Mouse (Mus musculus) T-helper 2 cell (primary cell): ENCODE measurements around the gene Esrrg.

Source experiments
- in situ Hi-C: fragments of 300-600 bp; cut with MboI, MseI; formaldehyde crosslinking; loops from one replicate; pipeline ENCODE4 v1.15.1; 2025; ENCODE audit warnings: high pct_unique_total_duplicates

The Esrrg gene

DNA sequence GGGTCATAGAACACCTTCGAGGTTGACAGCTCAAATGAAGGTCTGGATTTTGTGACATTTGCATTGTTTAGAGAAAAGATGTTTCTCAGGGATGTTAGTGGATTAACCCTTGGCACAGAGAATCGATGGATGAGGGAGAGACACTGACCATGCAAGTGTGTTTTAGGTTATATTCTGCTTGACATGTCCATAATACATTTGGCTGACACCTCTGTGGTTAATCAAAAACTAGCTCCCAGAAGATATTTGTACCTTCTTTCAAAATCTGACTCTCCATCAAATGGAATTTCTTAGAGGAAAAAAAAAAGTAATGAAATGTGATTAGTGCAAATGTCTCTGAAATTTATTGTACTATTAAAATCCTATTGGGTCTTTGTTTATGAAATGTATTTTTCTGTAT lies 158.8 kb downstream of the Esrrg start:
- in situ Hi-C loops, result no loop called here

DNA sequence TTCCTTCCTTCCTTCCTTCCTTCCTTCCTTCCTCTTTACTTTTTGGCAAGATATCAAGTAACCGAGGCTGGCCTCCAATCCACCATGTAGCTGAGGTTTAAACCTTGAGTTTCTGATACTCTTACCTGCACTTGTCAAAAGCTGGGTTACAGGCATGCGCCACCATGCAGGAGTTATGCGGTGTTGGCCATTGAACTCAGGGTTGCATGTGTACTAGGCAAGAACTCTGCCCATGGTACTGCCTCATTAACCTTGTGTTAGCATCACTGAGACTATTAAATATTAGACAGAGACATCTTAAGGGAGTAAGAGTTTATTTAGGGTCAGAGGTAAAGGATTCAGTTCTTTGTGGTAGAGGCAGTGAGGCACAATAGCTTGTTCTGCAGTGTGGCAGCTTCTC lies 161.6 kb downstream of the Esrrg start:
- in situ Hi-C loops, result no loop called here

DNA sequence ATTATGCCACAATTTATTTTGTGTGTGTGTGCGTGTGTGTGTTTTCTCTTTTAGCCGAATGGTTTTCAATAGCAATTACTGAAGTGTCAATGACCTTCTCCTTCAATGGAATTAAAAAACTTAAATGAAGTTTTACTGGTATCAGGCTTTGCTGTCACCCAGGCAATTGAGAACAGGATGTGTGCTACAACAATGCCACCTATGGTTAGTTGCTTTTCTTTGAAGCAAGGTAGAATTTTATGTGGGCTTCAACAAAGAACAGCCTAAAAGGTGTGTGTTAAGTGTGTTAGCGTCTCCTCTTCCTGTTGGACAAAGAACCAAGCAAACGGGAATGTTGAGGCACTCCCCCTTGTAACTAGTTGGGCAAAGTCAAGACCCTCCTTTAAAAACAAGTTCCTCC lies 162.5 kb downstream of the Esrrg start:
- in situ Hi-C loops, result no loop called here

DNA sequence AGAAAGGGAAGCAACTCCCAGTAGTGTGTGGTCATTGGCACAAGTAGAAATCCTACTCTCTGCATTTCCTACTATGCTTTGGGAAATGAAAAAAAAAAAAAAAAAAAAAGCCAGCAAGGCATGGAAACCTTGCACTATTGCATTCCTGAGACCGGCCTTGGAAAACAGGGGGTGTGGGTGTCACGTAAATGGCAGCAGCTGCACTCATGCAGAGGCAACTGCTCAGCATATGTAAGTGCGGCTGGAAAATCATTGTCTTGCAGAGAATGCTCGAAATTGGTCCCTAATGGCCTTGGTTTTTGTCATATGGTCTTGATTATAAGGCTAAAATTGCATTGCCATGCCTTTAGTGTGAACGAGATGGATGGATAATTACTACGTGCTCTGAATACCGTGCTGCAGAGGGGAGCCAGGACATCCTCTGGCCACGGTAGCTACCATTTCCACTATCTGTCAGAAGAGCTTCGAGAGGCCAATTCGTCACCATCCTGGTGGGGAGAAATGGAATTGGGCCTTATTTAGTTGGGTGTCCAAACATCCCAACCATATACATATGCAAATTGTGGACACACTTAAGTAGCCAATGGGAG lies 171.1 kb downstream of the Esrrg start:
- in situ Hi-C loops, result no loop called here

DNA sequence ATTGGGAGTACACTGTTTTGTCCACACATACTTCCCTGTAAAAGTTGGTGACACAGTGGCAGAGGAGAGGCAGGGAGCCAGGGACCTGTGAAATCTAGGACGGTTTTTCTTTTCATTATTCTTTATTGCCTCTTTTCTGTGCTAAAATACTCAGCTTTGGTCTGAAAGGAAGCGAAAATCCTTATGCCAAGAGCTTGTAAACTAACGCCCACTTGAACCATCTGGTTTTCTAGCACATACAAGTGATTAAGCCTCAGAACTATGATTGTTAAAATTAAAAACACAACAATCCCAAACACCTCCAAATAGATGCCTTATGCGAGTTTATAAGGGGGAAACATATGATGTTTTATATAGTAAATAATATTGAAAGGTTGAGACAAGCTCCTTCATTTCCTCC lies 176.6 kb downstream of the Esrrg start:
- in situ Hi-C loops, result no loop called here

DNA sequence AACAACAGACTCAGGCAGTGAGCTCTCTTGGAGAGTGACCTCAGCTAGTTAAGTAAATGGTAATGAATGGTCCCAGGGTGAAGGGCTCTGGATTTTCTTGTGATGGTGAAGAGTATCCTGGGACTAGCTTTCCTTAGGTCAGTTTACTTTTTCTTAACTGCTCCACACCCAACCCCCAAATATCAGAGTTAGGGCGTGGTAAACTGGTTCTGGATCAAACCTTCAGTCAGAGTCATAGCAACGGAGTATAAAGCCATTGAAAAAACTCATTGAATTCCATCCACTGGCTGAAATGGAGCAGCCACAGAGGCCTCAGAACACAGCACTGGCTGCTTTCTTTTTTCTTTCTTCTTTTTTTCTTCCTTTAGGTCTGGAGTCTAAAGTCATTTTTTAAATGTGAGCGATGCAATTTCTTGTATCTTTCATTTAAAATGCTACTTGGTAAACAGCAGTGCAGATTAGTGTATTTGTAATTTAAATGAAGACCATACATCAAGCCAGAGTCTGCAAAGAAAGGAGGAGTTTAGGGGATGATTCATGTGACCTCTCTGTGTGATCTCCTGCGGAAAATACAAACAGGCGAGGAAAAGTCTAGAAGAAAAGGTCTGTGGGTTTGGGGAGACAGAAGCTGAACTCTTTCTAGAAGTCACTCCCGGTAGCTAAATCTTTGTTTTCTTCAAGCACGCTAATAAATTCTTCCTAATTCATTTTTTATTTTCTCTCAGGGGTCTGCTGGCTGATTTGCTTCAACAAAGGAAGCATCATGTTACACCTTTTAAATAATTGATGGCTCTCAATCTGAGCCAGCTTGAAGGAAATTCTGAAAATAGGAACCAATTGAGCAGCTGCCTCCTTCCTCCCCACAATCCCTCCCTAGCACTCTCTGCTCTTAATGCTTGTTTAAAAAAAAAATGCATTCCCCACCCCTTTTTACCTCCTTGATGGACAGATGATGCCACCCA lies 178.7 kb downstream of the Esrrg start:
- in situ Hi-C loops, result no loop called here

DNA sequence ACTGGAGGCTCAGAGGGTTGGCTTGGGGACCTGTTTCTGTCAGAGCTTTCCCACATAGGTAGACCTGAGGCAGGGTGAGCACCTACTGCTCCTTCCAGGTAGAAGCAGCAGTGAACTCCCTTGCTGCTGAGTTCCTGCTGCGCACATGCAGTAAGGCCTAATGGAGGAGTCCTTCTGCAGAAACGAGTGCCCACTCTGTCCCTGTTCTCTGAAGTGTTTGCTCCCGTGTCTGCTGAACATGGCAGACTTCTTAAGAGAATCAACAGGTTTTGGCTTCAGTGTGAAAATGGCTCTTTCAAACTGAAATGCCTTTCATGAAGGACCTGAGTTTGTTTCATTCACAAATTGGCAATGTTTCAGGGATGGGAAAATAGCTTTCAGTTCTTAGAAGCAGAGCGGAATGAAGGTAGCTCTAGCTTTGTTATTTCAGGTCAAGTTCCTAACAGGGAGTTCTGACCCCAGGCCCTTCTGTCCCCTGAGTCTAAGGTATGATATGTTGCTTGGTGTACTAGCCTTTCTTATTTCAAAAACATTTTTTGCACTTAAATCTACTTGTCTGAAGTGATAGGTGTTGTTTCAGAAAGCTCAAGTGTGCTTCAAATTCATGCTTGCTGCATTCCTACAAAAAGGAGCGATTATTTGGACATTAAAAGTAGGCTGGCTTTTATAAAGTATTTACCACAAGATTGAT lies 185.8 kb downstream of the Esrrg start:
- in situ Hi-C loops, result no loop called here

DNA sequence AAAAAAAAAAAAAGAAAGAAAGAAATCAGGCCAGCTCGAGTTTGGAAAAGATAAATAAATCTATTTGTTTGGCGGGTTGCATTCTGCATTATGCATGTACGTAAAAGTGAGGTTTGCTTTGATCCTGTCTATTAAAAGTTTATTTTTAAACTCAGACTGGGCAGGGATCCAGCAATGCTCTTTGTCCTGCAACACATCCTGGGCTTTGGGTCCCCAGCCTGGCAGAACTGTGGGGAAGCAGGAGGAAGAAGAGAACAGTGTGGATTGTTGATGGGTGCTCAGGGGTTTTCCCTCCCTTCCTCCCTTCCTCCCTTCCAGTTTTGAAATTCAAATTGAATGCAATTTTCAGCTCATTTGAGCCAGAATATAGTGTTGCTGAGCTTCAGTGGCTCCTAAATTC lies 187.0 kb downstream of the Esrrg start:
- in situ Hi-C loops, result no loop called here

DNA sequence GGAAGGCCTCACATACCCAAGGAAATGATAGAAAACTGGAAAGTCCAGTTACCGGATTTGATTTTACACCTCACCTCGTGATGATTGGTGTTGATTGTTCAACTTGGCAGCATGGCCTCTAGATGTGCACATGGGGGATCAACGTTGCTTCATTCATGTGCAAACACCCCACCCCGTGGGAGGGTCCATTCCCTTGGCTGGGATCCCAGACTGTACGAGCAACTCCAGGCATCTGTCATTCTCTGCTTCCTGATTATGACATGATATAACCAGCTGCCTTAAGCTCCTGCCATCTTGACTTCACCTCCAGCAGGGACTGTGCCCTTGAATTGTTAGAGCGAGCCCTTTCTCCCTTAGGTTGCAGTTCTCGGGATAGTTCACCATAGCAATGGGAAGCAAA lies 190.7 kb downstream of the Esrrg start:
- in situ Hi-C loops, result no loop called here

DNA sequence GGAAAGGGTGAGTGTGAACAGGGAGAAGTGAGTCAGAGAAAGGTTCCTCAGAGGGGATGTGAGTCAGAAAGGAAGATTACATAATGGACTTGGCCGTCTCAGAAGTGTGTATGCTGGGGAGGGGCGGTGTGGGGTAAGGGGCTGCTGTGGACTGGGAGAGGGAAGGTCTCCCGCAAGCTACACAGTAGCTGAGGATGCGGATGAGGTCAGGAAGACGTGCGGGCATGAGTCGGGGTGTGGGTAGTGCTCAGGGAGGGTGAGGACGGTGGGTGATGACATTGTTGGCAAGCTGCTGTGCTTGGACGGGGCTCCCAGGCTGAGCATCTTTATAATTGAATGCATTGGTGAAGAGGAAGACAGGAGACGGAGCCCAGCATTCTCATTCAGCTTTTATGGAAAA lies 192.2 kb downstream of the Esrrg start:
- in situ Hi-C loops, result no loop called here

DNA sequence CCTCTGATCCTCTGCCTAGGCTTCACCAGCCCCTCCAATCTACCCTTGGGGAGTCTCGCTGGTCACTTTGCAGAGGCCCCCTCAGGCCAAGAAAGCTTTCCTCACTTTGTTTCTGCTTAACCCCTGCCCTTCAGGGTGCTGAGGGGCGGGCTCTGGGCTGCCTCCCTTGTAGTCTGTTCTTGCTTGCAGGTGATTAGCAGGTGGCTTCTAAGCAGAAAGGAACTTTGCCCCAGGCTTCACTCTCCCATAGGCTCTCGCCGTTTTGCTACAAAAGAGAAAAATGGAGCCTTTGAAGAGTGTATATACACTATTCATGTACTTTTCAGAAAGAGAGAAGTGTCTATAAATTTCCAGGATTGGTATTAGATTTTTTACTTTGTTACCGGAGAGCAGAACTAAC lies 195.0 kb downstream of the Esrrg start:
- in situ Hi-C loops, result no loop called here

DNA sequence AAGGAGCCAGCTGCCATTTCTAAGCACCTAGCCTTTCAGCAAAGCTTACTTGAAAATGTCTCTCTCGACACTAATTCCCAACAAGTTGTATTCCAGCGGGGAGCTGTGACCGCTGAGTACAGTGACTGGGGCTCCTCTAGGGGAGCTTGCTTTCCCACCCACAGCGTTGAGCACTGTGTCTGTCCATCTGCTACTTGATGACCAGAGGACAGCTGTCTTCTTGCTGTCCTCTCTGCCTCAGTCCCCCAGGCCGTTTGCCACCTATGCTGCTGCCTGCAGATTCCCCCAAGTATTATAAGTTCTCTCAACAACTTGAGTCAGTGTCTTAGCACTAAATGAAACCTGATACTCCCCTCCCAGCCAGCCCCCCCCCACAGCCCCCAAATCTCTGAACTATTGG lies 195.4 kb downstream of the Esrrg start:
- in situ Hi-C loops, result no loop called here

DNA sequence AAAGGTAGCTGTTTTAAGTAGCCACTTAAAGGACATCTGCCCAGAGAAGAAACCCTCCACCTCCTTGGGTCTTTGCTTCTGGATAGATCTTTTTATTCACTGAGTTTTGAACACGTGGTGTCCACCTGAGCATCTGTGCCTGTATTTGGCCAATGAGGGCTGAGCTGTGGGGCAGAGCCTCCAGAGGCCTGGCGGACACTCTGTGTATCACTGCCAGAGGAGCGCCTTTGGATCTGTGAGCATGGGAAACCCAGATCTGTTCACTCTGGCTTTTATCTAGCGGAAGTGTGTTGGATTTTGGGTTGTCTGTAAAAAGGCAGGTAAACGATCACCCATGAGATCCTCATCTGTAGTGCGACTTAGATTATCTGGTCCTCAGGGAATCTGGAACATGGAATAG lies 196.4 kb downstream of the Esrrg start:
- in situ Hi-C loops, result no loop called here

DNA sequence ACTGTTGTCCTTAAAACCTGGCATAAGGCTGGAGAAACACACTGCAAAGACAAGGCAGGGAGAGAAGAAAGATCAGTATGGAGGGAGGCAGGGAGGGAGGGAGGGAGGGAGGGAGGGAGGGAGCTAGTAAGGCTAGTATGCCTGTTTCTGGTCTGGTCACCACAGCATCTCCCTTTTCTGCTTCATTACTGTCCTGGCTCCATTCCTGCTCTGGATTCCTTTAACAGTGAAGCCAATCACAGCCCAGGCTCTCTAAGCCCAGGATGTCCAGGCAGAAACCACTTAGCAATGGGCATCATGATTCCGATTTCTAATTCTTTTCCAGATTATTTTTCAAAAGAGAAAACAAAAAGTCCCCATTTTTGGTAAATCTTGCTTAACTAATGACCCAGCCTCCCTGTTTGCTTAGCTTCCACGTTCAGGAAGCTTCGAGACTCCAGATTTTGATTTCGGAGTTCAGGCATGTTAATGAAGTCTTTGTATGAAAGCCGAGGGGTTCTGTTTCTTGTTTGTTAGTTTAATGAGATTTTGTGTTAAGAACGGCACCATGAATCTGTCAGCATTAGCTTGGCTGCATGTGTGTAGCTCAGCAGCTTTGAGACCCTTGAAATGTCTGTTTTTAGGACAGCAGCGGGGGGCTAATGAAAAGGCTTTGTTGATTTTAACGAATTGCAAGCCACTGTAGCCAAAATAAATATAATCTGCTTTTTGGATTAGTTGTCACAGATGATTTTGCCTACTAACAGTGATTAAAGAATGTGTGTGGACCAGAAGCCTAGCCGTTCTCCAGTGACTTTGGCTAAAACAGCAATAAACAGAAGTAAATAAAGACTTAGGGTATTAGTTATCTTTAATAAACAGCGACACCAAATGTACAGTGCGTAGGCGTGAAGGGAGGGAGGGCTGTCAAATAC lies 199.1 kb downstream of the Esrrg start:
- in situ Hi-C loops, result no loop called here

DNA sequence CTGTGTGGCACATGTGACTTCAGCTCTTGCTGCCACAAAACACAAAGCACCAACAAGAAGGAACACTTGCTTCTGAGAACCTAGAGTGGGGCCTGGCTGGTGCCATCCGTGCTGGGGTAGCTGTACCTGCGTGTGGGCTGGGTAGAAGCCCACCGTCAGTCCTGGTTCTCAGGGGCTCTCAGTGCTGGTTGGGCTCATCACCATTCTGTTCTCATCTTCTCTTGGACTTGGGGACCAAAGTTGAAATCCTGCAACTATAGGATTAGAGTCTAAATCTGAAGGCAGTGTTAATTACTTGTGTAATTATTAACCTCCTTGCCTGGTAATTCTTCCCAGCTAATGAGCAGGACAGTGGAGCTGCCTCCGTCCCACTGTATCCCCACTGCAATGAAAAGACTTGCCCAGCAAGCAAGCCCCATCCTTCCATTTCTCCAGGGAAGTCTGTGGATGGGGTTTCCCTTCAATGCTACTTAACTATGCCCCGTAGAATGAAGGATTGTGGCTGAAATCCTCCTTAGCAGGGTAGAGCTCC lies 199.9 kb downstream of the Esrrg start:
- in situ Hi-C loops, result no loop called here

DNA sequence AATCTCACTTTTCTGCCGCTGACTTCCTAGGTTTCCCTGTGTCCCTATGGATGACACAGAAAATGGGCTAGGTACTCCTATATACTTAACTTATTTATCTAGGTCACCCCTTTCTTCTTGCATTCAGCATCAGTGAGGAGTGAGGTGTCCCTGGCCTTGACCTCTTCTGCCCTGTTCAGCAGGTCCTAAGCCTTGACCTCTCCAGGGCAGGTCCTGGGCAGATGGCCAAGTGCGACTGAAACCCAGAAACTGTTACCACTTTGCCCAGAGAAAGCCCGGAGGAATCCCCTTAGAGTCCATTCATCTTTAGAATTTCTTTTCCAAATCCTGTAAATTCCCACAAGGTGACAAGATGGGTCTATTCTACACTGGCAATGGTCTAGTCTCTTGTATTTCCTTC lies 201.0 kb downstream of the Esrrg start:
- in situ Hi-C loops, result no loop called here

DNA sequence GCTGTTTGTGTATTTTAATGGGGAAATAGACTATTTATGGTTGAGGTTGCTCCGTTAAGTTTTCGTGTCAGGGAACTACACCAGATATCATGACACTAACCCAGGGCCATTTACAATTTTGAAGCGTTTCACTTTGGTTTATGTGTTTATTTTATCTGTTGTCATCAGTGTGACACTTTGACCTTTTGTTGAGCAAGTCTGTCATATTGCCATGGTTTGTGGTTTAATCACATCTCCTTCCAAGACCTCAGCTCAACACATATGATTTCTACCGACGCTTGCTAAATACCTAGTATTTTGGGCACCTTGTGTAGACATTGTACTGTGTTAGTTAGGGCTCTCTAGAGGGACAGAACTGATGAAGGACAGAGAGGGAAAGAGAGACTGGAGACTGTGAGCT lies 210.8 kb downstream of the Esrrg start:
- in situ Hi-C loops, result no loop called here

DNA sequence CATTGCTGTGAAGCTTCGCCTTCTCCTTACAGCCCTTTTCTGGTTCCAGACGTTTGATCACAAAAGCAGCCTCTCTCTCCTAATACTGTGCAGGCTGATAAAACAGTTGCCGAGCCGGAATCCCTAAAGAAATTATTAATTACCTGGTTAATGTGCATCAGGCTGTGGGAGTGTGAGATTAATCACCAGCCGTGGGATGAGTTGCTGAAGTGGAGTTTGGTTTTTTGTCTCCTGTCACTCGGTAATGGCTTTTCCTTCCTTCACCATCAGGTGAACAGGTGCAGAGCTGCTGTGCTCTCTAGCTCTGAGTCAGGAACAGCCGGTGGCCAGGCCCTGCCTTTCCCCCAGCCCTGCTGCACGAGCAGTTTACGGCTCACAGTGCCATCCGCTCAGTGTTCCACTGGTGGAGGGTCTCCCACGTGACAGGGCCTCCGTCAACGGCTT lies 212.8 kb downstream of the Esrrg start:
- in situ Hi-C loops, result no loop called here

DNA sequence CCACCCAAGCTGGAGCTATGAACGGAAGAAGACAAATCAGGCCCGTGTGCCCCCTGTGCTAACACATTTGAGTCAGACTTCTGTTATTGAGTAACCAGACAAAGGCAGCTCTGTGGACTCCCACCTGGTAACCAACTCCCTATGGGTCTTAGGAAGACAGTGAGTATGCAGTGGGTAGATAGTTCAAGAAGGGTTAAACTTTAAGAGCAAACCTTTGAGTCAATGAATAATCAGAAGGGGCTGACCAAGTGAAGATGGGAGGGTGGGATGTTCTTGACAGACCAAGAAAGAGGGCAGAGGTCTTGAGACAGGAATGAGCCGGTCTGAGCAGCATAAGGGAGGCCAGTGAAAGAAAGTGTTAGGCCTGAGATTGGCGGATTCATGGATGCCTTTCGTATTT lies 214.8 kb downstream of the Esrrg start:
- in situ Hi-C loops, result no loop called here

DNA sequence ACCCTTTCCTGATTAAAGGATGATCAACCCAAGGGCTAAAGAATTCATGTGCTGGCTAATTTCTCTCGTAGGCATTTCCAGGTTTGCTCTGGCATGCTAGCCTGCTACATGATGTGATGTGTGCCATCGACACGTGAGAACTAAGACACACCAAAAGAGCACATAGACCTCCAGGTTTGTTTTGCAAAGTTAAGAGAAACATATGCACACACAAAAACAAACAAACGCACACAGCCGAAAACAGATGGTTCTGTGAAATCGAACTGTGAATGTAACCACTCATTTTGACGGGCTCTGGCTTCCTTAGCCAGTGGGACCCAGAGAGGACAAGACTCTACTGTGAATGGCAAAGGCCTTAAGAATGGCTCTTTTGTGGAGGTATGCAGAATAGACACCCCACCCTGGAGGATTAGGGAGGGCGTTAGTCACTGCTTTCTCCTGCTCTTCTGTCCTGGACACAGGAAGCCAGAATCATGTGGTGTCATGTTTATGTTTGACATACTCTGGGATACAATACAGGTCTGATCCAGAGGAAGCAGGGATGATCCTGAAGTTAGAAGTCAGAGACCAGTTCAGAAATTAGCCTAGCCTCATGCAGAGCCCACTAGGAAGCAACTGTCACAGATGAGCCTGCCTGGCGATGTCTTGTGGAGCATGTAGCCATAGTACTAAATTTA lies 217.0 kb downstream of the Esrrg start:
- in situ Hi-C loops, result no loop called here

DNA sequence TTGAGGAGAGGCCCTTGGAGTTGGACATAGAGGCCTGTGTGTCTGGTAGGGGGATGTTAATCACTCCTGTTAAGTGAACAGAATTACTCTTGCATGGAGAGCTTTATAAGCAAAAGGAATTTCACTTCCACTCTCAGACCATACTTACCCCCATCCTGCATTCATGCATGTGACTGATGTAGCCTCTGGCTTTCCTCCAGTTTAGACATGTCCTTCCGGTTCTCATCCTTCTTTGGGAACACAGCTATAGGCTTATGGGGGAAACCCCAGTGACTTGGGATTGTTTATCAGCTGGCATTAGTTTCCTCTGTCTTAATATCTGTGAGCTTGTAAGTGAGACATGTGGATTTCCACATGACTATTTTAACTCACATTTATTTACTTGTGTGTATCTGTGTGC lies 217.5 kb downstream of the Esrrg start:
- in situ Hi-C loops, result no loop called here
